Mouse (Mus musculus): ENCODE data around the gene Map3k14.

Map3k14 gene

DNA sequence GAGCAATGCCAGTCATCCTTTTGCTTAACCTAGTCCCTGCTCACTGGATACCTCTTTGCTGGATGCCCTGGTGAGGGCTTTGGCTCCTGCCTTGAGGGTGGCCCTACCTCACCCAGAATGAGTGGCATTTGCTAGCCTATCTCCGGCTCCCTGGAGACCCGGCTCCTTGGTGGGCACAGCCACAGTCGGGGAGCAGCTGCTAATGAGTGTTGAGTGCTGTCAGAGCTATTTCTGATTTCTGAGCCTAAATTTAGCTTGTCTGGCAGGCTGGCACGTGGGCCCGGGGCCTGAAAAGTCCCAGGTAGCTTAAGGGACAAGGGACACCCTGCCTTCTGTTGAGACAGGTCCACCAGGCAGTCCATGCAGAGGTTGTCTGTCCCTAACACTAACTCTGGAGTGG lies 90.1 kb downstream of the Map3k14 start:
- in situ Hi-C loops (cut with MboI, MseI) = loop anchor here (5.0 kb wide), 1 partner anchor 85 kb away; no protein-coding TSS in a partner anchor

DNA sequence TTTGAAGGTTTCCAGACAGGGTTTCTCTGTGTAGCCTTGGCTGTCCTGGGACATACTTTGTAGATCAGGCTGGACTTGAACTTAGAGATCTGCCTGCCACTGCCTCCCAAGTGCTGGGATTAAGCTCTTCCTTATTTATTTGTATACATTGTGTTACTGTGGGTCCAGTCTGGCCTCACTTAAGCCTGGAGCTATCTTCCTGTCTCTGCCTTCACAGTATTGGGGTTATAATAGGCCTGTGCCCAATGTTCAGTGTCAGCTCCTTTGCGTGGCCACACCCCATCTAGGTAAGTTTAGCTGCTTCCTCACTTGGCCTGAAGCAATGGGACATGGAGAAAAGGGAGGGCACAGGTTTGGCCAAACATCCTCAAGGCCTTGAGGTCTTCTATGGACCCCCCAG lies 90.8 kb downstream of the Map3k14 start:
- in situ Hi-C loops (cut with MboI, MseI) = loop anchor here (5.0 kb wide), 1 partner anchor 86 kb away; no protein-coding TSS in a partner anchor

- in situ Hi-C loops (cut with MboI, MseI) = loop anchor here (5.0 kb wide), 1 partner anchor 86 kb away; no protein-coding TSS in a partner anchor
Observed at GRCm38 (mm10) chr11:103175688-103176442, 91.4 kb downstream of the Map3k14 start.

DNA sequence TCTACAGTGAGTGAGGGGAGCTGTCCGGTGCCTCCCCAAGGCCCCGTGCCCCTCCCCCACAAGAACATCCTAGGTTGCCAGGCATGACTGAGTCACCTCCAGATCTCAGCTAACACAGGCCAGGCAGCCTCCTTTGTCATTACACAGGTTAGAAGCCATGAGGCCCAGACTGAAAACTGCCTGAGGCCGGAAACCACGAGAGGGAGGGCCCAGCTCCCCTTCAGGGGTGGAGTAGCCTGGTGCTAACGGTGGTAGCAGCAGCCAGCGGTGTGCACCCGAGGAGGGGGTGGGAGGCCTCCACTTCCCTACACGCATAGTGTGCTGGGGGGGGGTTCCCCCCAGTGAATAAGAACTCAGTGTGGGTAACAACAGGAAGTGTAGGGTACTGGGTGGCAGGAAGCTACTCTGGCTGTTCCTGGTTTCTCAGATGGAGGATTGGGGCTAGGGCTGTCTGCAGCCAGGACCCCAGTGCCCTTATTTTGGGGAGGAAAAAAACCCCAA lies 92.3 kb downstream of the Map3k14 start:
- in situ Hi-C loops (cut with MboI, MseI) = loop anchor here (5.0 kb wide), 2 partner anchors 87 to 152 kb away; no protein-coding TSS in a partner anchor

GRCm38 (mm10) chr11:103174411-103174832 lies 92.8 kb downstream of the Map3k14 start:
- in situ Hi-C loops (cut with MboI, MseI) = loop anchor here (5.0 kb wide), 1 partner anchor 153 kb away; no protein-coding TSS in a partner anchor

GRCm38 (mm10) chr11:103173771-103174344 lies 93.4 kb downstream of the Map3k14 start:
- in situ Hi-C loops (cut with MboI, MseI) = loop anchor here (5.0 kb wide), 1 partner anchor 153 kb away; no protein-coding TSS in a partner anchor

DNA sequence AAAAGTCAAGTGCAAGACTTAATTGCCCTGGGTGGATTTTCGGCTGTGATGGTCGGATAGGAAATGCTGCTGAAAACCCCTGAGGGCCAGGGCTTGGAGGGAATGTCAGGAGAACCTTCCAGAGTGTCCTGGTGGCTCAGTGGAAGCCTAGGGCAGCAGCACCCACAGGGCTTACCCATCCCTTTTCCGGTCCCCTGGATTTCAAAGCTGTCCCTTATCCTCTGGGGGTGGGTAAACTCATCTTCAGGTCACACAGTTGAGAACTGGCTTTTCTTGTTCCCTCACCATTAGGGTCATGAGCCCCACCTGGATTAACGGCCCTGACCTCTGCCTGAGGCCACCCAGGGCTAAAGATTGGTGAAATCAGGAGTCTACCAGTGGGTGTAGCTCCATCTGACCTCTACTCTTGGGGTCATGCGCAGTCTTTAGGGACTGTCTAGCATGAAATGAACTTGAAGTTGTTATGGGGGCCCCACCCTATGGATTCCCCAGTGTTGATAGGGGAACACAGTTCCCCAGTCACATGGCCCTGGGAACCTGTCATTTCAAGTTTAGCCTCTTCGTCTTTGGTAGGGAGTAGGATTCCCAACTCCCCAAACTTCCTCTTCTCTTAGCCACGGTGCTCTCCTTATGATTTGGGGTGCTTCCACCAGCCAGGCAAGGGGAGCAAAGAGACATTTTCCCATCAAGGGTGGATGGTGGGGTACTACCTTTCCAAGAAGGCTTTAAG lies 94.1 kb downstream of the Map3k14 start:
- in situ Hi-C loops (cut with MboI, MseI) = loop anchor here (5.0 kb wide), 1 partner anchor 154 kb away; no protein-coding TSS in a partner anchor

DNA sequence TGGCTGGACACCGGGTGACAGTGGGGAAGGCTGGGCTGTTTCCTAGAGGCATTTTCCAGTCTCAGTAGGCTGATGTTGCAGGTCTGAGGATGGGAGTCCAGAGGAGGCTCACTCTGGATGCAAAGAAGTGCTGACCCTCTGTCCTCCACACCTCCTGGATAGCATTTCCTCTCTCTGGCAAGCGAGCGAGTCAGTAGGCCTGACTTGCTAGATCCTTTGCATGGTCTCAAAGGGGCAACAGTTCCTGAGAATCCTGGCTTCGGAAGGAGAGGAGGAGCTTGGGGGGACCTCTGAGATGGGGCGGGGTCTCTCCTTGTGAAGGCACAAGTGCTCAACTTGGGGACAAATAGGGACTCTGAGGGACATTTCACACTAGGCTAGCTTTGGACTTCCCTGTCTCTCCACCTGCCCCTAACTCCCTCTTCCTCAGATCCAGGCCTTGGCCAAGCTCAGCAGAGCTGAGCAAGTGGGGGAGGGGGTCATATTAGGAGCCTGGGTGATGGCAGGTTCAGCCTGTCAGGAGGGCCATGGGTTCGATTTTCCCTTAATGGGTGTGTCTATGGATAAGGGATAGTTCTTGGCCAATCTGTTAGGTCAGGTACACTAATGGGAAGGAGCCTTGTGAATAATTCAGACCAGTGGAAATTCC lies 94.8 kb downstream of the Map3k14 start:
- in situ Hi-C loops (cut with MboI, MseI) = loop anchor here (5.0 kb wide), 1 partner anchor 155 kb away; no protein-coding TSS in a partner anchor

GRCm38 (mm10) chr11:103171703-103172391 lies 95.4 kb downstream of the Map3k14 start:
- in situ Hi-C loops (cut with MboI, MseI) = loop anchor here (5.0 kb wide), 1 partner anchor 155 kb away; no protein-coding TSS in a partner anchor

DNA sequence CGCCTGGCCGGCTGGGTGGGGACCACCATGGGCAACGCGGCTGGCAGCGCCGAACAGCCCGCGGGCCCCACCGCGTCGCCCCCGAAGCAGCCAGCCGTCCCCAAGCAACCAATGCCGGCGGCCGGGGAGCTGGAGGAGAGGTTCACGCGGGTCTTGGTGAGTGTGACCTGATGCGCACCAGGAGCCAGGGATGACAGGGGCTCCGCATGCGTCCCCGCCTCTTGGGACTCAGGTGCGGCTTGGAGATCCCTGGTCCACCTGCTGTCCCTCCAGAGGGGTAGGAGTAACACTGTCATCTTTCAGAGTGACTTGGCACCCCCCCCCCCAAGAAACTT lies 96.0 kb downstream of the Map3k14 start:
- in situ Hi-C loops (cut with MboI, MseI) = loop anchor here (5.0 kb wide), 1 partner anchor 156 kb away; no protein-coding TSS in a partner anchor

GRCm38 (mm10) chr11:103170494-103171285 lies 96.6 kb downstream of the Map3k14 start, which contains the start of gene Fmnl1:
Gene Fmnl1 (plus strand): TSS chr11:103171107.
- in situ Hi-C loops (cut with MboI, MseI) = loop anchor here (5.0 kb wide), 1 partner anchor 157 kb away; no protein-coding TSS in a partner anchor

- in situ Hi-C loops (cut with MboI, MseI) = loop anchor here (5.0 kb wide), 1 partner anchor 157 kb away; no protein-coding TSS in a partner anchor
Observed at GRCm38 (mm10) chr11:103170111-103170493, 97.2 kb downstream of the Map3k14 start.

Data from T-helper 2 cell (primary cell).